ENCODE assay signal across 9 mouse cellular contexts in genomic region chr10:120377327-120377752, GRCm38 (mm10).
DNase-seq lines count a peak whose midpoint lies in the region; ATAC-seq lines count a peak whose summit lies in the region.
"Had no signal": no experiment of that assay in that cellular context is flagged by ENCODE, and none has a peak within 500 bp of the region (broad histone marks: within the 10 kb centered on the region; RNA-seq: fewer than 3 reads in every experiment).

No protein-coding gene starts in this region.

- H3K27me3 ChIP-seq in hindbrain, embryonic 13.5 days, result no peaks in the 10 kb centered on the region
- H3K27me3 ChIP-seq: megakaryocyte, embryonic 14.5 days had no signal

- 0 out of 2 replicates have a peak overlapping the region, but pooled peaks have one; percentile 25 for H3K4me2 ChIP-seq in hindbrain, embryonic 13.5 days

- H3K27ac ChIP-seq in hindbrain, embryonic 13.5 days, result no peak overlapping the region

- H3K9me3 ChIP-seq in hindbrain, embryonic 13.5 days, result no peaks in the 10 kb centered on the region
- H3K9me3 ChIP-seq: megakaryocyte, embryonic 14.5 days had no signal

- WGBS in hindbrain, embryonic 13.5 days, result 16% methylated on average over 19 of the region's 19 CpGs

- H3K36me3 ChIP-seq in hindbrain, embryonic 13.5 days, result no peaks in the 10 kb centered on the region

- H3K4me1 ChIP-seq in hindbrain, embryonic 13.5 days (replicated peaks), result peaks cover 21% of the 10 kb centered on the region

- H3K9ac ChIP-seq in hindbrain, embryonic 13.5 days, result no peak overlapping the region

- DNase-seq in adrenal gland, adult 8-10 months, result peak; percentile 77
- peak; percentile 38 to 72 for DNase-seq in cerebellum, postnatal 25 days
- DNase-seq in frontal cortex, postnatal 36 days (ENCODE audit: low spot score in 2 of 2), result peak; percentile 76 to 87
- peak; percentile 84 for DNase-seq in layer of hippocampus, adult 9-11 months
- peak; percentile 69 for DNase-seq in lung, postnatal 36 days
- peak; percentile 83 for DNase-seq in right cerebral cortex, postnatal 14 days
- no peak for DNase-seq in spleen, postnatal 14 days (ENCODE audit: low spot score in 2 of 2)

- H3K4me3 ChIP-seq in hindbrain, embryonic 13.5 days, result no peak overlapping the region
- H3K4me3 ChIP-seq: megakaryocyte, embryonic 14.5 days had no signal

- ATAC-seq in hindbrain, embryonic 13.5 days (ENCODE audit: low FRiP score), result peak; percentile 94

Comparison
In these comparisons a context has a peak if more than half of its experiments do, and no peak if none do; other contexts are left out.
1. DNase-seq: peak in adrenal gland, adult 8-10 months (single experiment), cerebellum, postnatal 25 days (2 of 2), frontal cortex, postnatal 36 days (2 of 2), layer of hippocampus, adult 9-11 months (single experiment), lung, postnatal 36 days (single experiment) and right cerebral cortex, postnatal 14 days (single experiment); none in spleen, postnatal 14 days (0 of 2).